Mouse (Mus musculus) cerebral cortex, adult 2 months (tissue): Measurements from ENCODE around the gene Mta3.

ENCODE experiments used
- WGBS: fragments of 180-500 bp; shearing (Covaris S2); methylation state at CpG from one replicate; pipeline ENCODE4 v1.1.7; 2018; 5-methylcytosine and 5-hydroxymethylcytosine counted together

Mta3 gene

DNA sequence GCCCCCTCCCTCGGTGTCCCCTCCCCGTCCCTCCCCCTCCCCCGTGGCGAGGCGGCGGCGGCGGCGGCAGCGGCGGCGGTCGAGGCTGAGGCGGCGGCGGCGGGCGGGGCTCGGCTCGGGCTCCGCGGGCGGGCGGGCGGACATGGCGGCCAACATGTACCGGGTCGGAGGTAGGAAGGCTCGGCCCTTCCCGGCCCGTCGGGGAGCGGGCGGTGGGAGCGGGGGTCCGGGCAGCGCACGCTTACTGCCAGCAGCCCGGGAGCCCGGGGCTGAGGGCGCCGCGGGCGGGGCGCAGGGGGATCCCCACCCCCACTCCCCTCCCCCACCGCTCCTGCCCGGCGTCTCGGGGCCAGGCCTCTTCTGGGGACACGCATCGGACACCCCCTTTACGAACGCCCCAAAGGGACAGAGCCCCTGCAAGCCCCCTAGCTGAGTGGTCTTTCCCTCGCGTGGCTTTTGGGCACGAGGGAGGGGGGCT lies at the start of gene Mta3:
Gene Mta3 (plus strand): TSS at position 48 of the 478 bp plus-strand sequence.
- under 1% methylated on average over 24 of the region's 56 CpGs for WGBS

DNA sequence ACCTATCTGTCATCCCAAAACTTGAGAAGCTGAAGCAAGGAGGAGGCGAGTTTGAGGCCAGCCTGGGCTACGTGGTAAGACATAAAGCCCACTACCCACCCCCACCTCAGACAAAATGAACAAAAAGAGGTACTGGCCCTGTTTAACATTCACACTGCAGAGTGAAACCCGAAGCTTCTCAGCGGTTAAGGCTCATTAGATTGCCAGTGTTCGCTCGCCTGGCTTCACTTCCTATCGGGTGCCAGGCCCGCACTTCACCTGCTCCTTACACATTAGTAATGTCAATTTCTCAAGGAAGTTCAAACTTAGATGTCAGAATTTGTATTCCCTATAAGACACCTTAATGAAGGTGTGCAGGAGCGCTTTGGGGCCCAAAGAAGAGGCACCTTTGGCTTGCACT lies 48.6 kb upstream of the Mta3 start:
- WGBS, result 92% methylated on average over 9 of the region's 9 CpGs

GRCm38 (mm10) chr17:83658943-83659342 lies 47.0 kb upstream of the Mta3 start:
- WGBS, result 86% methylated on average over 1 of the region's 1 CpGs

DNA sequence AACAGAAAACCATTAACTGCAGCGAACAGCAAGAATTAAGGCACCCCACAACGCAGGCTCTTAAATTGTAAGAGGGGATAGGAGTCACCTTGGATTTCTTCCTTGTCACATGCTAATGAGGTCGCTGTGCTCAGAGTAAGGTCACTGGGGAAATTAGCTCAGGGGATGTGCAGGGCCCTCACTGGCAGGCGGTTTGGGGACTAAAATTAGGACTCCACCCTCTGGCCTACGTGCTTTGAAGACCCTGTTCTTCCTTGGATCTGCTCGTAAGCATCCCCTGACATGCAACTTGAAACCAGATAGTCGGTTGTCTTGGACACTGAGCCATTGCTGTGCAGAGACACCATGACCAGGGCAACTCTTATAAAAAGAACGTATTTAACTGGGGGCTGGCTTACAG lies 41.2 kb upstream of the Mta3 start:
- whole genome bisulfite sequencing, result 77% methylated on average over 8 of the region's 8 CpGs

GRCm38 (mm10) chr17:83666597-83667287 lies 39.2 kb upstream of the Mta3 start:
- WGBS, result 80% methylated on average over 13 of the region's 13 CpGs

- WGBS, result 89% methylated on average over 3 of the region's 3 CpGs
Observed at GRCm38 (mm10) chr17:83667934-83668690, 37.9 kb upstream of the Mta3 start.

GRCm38 (mm10) chr17:83672685-83673084 lies 33.3 kb upstream of the Mta3 start:
- WGBS, result 91% methylated on average over 4 of the region's 4 CpGs

- WGBS, result 83% methylated on average over 1 of the region's 1 CpGs
Observed at GRCm38 (mm10) chr17:83677370-83677769, 28.6 kb upstream of the Mta3 start.

- 39% methylated on average over 7 of the region's 7 CpGs for WGBS
Observed at GRCm38 (mm10) chr17:83681977-83682376, 24.0 kb upstream of the Mta3 start.

DNA sequence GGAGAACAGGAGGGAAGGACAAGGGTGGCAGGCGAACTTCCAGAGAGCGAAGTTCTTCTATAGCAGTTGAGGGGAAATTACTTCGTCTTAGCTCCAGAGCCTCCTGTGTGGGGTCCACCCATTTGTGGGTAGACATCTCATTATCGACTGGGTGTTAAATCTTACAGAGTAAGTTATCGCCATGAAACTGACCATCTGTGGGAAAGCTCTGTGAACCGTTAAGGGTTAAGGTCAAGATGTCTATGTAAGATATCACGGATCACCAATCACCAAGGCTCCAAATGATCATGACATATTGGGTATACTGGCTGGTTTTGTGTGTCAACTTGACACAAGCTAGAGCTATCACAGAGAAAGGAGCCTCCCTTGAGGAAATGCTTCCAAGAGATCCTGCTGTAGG lies 21.5 kb upstream of the Mta3 start:
- WGBS, result 96% methylated on average over 7 of the region's 7 CpGs

GRCm38 (mm10) chr17:83690418-83690817 lies 15.5 kb upstream of the Mta3 start:
- 77% methylated on average over 2 of the region's 2 CpGs for WGBS

GRCm38 (mm10) chr17:83691379-83691778 lies 14.6 kb upstream of the Mta3 start:
- 96% methylated on average over 4 of the region's 4 CpGs for WGBS

- WGBS, result 89% methylated on average over 9 of the region's 9 CpGs
Observed at GRCm38 (mm10) chr17:83693941-83694340, 12.0 kb upstream of the Mta3 start.

GRCm38 (mm10) chr17:83695785-83696184 lies 10.2 kb upstream of the Mta3 start:
- WGBS, result 79% methylated on average over 2 of the region's 2 CpGs

- WGBS, result 91% methylated on average over 8 of the region's 8 CpGs
Observed at GRCm38 (mm10) chr17:83699062-83699724, 6.8 kb upstream of the Mta3 start.

DNA sequence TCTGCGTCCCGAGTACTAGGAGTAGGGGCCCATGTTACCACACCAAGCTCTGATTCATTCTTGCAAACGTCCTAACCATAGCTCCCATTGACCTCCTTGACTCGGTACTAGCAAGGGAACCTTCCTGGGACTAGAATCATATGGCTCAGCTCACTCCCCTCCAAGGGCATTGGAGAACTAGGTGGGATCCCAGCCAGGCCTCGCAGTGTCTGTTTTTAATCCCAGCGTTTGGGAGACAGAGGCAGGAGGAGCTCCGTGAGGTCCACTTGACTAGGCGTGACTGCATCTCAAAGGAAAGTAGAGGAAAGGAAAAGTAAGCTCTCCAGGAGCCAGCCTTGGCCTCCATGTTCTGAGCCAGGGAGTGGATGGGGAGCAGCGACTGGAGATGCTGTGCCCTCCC lies 5.8 kb upstream of the Mta3 start:
- 85% methylated on average over 9 of the region's 9 CpGs for WGBS

GRCm38 (mm10) chr17:83704469-83704868 lies 1.5 kb upstream of the Mta3 start:
- 74% methylated on average over 5 of the region's 5 CpGs for WGBS

- WGBS, result 2% methylated on average over 37 of the region's 38 CpGs
Observed at GRCm38 (mm10) chr17:83705352-83706115, 429 bp upstream of the Mta3 start.

- 4% methylated on average over 19 of the region's 19 CpGs for WGBS
Observed at GRCm38 (mm10) chr17:83706594-83707126, 697 bp downstream of the Mta3 start.

DNA sequence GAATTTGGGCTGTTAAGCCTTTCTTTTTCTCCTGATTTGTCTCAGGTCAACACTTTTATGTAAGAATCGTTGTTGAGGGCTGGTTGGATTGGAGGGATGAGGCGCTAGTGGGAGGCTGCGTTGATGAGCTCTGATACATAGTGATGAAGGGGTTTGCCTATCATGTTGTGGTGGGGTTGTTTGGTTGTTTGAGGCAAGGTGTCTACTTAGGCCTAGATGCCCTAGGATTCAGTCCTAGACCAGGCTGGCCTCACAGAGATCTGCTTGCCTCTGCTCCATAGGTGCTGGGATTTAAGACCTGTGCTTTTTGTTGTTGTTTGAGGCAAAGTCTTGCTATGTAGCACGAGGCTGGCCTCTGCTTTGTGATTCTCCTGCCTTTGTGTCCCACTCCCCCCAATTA lies 1.4 kb downstream of the Mta3 start:
- 60% methylated on average over 4 of the region's 4 CpGs for WGBS

- 79% methylated on average over 6 of the region's 6 CpGs for WGBS
Observed at GRCm38 (mm10) chr17:83707846-83708245, 1.9 kb downstream of the Mta3 start.

- 82% methylated on average over 10 of the region's 10 CpGs for WGBS
Observed at GRCm38 (mm10) chr17:83708256-83708655, 2.3 kb downstream of the Mta3 start.
